Mouse (Mus musculus) bone marrow macrophage, adult 2 months (primary cell): ENCODE results near the gene Nqo1. TPM values are rescaled to one million over a fixed set of nuclear protein-coding genes. Genes with fewer than 3 reads are reported as not detected.

ENCODE experiments used
- H3K27ac ChIP-seq: 2 replicates; pipeline ENCODE4 v1.5.1; 2012; ENCODE audit warnings: low read depth, low read length; ENCODE audit not compliant: insufficient read depth
- H3K4me1 ChIP-seq: 2 replicates; pipeline ENCODE4 v1.6.1; 2012; ENCODE audit warnings: low read length; ENCODE audit not compliant: control insufficient read depth, insufficient read depth
- H3K4me3 ChIP-seq: 2 replicates; pipeline ENCODE4 v1.5.1; 2012; ENCODE audit warnings: mild to moderate bottlenecking, low read length, moderate library complexity; ENCODE audit not compliant: insufficient read depth
- CTCF ChIP-seq: IDR thresholded peaks from 2 replicates; pipeline ENCODE4 v1.5.1; 2012; ENCODE audit warnings: low read depth, mild to moderate bottlenecking, low read length, moderate library complexity
- POLR2A ChIP-seq: IDR thresholded peaks from 2 replicates; pipeline ENCODE4 v1.6.1; 2012; ENCODE audit warnings: mild to moderate bottlenecking, low read depth, low read length, borderline replicate concordance
- polyA plus RNA-seq: library from polyadenylated mRNA; stranded (reverse); fragments of >200 nt; gene quantifications from 2 replicates; pipeline ENCODE4 v1.2.4, GENCODE M21; 2012; ENCODE audit not compliant: missing spikeins, insufficient read depth, insufficient read length

Nqo1 gene
- polyA plus RNA-seq, 1 experiment, result 18.3 TPM

DNA sequence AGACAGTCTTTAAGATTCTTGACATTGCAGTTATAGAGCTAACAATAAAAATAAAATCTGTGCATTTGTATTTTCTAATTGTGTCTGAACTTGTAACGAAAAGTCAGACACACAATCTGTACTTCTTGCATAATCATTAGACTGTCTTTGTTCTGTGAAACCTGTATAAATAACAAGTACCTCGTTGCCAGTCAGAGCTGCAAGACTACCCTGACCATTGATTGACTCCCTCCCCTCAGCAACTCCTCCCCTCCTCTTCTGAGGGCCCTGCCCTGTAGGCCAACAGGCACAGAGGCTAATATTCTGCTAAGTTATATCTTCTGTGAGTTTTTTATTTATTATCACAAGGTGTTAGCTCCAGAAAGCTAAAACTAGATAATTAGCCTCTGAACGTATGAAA, 2.9 kb upstream of the Nqo1 start:
- H3K4me1 ChIP-seq, result peaks cover 4% of the 10 kb centered on the region; the same call in 1 of the 2 replicates
- H3K27ac ChIP-seq, result no peak overlapping the region
- H3K4me3 ChIP-seq, result no peak overlapping the region
- TF ChIP-seq CTCF, result no peak
- TF ChIP-seq POLR2A, result no peak

DNA sequence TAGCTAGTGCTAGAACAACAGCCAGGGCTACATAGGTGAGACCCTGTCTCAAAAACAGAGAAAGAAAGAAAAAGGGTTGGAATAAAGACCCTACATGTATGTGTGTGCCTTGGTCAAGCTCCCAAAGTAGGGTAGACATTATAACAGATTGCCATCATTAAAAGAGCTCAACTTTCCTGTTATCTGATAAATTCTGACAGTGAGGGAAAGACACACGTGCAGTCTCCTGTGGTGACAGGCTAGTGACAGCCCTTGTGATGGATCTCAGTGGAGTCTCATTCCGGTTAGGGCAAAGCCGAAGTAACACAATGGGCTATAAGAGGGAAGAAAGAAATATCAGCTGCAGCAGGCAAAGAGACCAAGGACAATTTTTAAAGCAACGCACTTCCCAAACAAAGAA, 1.1 kb upstream of the Nqo1 start:
- Histone ChIP-seq H3K4me1 (peaks cover 4% of the 10 kb centered on the region; the same call in 1 of the 2 replicates), H3K27ac (no peak overlapping the region), H3K4me3 (no peak overlapping the region)
- TF ChIP-seq POLR2A (no peak), CTCF (no peak)

DNA sequence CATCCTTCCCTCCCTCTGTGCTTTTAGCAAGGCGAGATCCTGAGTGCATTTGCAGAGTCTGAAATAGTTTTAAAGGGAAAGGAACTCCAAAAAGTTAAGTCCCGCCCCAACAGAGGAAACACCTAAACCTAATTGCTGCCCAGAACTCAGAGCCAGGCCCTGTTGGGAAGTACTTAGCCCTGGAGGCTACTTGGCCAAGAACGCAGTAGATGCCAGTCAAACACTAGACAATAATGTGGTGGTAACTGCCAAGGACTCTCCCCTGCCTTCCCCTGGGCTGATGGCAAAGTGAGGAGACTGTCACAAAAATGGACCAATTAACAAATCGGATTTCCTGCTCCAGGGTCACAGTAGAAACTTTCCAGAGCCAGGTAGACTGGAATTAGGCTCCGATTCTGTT, 1.1 kb downstream of the Nqo1 start:
- TF ChIP-seq POLR2A, result no peak
- TF ChIP-seq CTCF, result no peak
- H3K4me1 ChIP-seq, result peaks cover 4% of the 10 kb centered on the region; the same call in 1 of the 2 replicates
- H3K27ac ChIP-seq, result no peak overlapping the region
- H3K4me3 ChIP-seq, result no peak overlapping the region

DNA sequence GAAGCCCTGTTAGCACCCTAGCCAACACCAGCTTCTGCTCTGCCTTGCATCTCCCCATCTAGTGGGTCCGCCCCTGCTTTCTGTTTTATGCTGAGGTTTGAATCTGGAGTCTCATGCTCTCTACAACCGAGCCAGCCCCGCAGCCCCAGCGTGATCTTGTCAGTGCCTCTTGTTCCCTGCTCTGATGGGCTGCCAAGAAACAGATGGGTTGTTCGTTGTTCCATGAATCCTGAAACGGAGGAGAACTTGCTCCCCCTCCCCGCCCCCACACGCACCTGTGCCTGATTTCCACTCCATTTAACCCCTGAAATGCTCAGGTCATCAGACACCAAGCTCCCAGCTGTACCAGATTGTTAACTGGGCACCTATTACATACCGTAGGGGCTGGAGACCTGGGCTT, 3.5 kb downstream of the Nqo1 start:
- peaks cover 4% of the 10 kb centered on the region; the same call in 1 of the 2 replicates for H3K4me1 ChIP-seq
- TF ChIP-seq CTCF (no peak), POLR2A (no peak)
- H3K4me3 ChIP-seq, result no peak overlapping the region
- H3K27ac ChIP-seq, result no peak overlapping the region

DNA sequence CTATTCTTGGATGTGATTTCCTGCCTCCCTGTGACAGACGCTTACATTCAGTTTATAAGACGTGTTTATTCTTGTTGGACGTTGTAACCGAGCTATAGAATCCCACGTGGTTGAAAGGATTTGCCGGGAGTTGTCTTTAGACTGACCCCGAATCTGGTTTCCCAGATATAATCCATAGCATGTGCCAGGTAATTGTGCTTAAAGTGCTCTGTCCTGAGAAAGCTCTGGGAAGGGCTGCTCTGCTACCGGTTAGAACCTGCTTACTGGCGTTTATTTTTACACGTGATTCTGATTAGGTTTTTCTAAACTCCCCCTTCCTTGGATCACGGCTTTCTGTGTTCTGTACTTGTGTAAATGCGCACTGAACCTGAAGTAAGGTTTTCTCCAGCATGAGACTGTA, 5.3 kb downstream of the Nqo1 start:
- no peaks in the 10 kb centered on the region for H3K4me1 ChIP-seq
- TF ChIP-seq POLR2A (no peak), CTCF (no peak)
- no peak overlapping the region for H3K4me3 ChIP-seq
- H3K27ac ChIP-seq, result no peak overlapping the region

DNA sequence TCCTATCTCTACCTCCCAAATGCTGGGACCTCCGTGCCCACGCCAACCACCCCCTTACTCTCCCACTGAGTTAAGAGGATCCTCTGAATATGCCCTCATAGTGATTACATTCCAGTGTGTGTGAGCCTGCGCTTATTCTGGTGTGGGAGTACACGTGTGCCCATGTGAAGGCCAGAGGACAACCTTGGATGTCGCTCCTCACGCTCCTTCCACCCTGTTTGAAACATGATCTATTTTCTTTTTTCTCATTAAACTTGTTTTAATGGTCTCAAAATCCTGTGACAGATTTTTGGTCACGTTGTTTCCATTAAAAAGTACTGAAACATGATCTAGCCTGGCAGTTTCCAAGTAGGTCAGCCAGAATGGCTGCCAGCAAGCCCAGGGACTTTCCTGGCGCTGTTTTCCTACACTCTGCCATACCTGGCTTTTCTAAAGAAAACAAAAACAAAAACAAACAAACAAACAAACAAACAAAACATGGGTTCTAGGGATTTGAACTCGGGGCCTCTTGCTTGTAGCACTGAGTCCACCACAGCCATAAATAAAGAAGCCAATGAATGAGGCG, 6.8 kb downstream of the Nqo1 start:
- Histone ChIP-seq H3K4me1 (no peaks in the 10 kb centered on the region), H3K4me3 (no peak overlapping the region), H3K27ac (no peak overlapping the region)
- TF ChIP-seq POLR2A (no peak), CTCF (no peak)

DNA sequence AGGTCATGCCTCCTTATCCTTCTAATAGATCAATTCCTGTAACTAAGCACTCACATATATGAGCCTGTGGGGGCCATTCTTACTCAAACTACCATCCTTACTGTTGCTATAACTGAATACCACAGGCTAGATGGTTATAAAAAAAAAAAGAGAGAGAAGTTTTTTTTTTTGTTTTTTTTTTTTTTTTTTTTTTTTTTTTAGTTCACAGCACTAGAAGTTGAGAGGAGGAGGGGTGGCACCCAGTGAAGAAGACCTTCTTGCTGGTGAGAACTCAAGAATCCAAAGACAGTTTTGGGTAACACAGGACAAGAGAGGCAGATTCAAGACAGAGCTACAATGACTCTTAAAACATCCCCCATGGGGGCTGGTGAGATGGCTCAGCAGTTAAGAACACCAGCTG, 7.6 kb downstream of the Nqo1 start:
- Histone ChIP-seq H3K4me3 (no peak overlapping the region), H3K4me1 (no peaks in the 10 kb centered on the region), H3K27ac (no peak overlapping the region)
- TF ChIP-seq POLR2A (no peak), CTCF (no peak)

DNA sequence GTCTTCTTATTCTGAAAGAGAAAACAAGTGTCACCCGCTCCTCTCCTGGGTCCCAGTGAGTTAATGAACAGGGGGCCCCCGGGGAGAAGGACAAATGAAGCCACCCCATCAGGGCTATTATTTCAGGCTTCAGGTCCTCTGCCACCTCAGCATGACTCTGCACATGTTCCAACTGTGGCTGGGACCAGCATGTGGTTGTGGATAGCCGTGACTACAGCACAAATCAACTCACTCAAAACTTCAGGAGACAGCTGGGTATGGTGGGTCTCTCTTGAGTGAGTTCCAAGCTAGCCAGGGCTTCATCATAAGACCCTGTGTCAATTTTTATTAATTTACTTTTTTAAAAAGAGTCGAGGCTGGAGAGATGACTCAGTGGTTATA, 11.9 kb downstream of the Nqo1 start:
- TF ChIP-seq CTCF (no peak), POLR2A (no peak)
- Histone ChIP-seq H3K4me3 (no peak overlapping the region), H3K27ac (no peak overlapping the region)

DNA sequence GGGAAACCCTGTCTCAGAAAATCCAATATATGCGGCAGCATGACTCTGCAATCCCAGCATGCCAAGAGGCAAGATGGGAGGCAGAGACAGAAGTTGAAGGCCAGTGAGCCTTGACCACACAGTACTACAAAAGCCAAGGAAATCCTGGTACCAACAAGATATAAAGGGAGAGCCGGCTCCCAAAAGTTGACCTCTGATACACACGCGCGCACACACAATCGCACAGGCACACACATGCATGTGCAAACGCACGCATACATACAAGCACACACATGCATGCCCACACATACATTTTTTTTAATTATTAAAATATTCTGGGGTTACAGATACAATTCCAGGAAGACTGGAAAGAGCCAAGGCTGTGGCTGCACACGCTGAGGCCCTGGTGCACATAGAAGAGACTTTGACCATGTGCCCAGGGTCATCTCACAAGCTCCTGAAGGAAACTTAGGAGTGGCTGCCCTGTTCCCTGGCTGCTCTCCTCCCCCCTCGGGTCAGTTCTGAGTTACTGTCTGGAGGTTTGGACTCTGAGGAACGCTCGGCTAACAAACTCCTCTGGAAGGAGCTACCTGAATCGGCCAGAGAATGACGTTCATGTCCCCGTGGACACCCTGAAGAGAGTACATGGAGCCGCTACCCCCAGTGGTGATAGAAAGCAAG, 12.4 kb downstream of the Nqo1 start:
- H3K27ac ChIP-seq, result no peak overlapping the region
- no peak overlapping the region for H3K4me3 ChIP-seq
- no peaks in the 10 kb centered on the region for H3K4me1 ChIP-seq
- TF ChIP-seq CTCF (no peak), POLR2A (no peak)

More for the DNA sequence above, 11.9 kb downstream of the Nqo1 start:
- no peaks in the 10 kb centered on the region for H3K4me1 ChIP-seq

DNA sequence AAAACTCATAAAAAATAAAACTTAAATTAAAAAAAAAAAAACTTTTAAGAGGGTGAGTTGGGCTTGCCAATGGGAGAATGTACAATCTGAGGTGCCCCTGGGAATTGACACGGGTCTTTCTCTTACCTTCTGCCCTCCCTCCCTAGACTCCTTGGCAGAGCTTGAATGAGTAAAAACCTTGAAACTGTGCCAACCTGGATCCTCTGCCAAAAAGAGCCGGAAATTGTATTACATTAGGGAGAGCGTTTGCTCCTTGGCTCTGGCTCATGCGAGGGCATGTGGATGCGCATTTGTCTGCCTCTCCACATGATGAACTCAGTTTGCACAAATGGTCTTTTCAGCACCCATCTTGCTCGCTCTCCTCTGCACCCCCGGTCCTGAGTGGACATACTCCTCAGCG, 13.4 kb downstream of the Nqo1 start:
- Histone ChIP-seq H3K4me1 (no peaks in the 10 kb centered on the region), H3K4me3 (no peak overlapping the region), H3K27ac (no peak overlapping the region)
- TF ChIP-seq POLR2A, result no peak
- TF ChIP-seq CTCF, result no peak

DNA sequence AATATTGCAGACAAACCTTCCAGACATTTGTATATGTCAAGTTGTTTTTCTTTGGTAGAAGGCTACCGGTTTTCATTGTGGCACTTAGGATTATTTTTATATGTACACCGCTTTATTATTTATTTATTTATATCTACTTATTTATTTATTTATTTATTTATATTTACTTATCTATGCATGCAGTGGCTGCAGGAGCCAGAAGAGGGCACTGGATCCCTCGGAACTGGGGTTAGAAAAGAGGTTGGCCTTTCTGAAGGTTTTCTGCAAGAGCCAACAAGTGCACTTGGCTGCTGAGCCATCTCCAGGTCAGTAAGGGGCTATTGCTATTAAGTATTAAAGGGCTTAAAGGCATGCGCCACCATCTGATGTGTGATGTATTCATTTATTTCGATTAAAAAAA, 15.1 kb downstream of the Nqo1 start:
- Histone ChIP-seq H3K4me3 (no peak overlapping the region), H3K4me1 (no peaks in the 10 kb centered on the region), H3K27ac (no peak overlapping the region)
- TF ChIP-seq POLR2A, result no peak
- no peak for TF ChIP-seq CTCF
